Mouse (Mus musculus): Measurements from ENCODE around the gene Sh2d6.
"Not testable (repeated sequence)": the region's sequence is repeated elsewhere in the genome, so short reads cannot be mapped to it uniquely, and the experiment has no call there.

Gene Sh2d6

DNA sequence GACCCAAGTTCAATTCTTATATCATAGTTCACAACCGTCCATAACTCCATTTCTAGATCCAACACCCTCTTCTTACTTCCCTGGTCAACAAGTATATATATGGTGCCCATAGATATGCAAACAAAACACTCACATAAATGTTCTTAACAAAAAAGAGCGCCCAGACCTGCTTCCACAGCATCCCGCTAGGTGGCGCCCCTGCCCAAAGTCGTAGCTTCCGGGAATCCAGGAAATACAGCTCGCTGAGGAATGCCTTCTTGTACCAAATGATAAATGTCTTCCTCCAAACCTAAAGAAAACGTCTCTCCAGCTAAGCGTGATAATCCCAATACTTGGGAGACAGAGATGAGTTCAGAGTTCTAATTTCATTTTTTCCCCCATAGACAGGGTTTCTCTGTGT, 13.7 kb upstream of the Sh2d6 start:
- DNase-seq (ENCODE audit: low spot score): no peak

DNA sequence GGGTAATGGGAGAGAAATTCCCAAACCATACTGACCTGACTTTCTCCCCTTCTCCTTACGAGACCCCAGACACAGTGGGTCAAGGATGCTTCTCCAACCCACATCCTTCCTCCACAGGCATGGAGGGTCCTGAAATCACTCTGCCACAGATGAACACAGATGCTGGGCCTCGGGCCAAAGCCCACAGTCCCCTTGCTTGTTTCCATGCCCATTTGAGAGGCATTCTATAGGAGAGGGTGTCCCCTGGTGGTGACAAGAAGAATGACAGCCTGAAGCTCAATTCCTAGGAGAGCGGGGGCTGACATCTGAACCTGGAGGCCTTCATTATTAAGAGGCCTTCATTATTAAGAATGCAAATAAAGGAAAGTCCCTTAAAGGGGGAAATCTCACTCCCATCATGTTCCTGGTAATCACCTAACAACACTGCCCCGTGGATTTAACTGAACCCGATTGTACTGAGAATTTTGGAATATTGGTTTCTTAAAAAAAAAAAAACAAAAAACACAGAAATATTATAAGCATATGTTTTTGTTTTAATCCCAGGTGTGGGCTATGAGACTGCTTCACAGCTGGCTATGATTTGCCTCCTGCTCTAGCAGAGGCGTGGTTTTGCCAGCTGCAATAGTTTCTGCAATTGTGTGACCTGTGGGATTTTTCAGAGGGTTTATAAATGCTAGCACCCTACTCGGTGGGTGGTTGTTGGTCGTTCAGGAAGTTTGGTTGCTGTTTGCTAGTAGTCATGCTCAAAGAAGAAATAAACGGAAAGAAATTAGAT, 12.7 kb upstream of the Sh2d6 start:
- DNase-seq (ENCODE audit: low spot score): peak; percentile 54

DNA sequence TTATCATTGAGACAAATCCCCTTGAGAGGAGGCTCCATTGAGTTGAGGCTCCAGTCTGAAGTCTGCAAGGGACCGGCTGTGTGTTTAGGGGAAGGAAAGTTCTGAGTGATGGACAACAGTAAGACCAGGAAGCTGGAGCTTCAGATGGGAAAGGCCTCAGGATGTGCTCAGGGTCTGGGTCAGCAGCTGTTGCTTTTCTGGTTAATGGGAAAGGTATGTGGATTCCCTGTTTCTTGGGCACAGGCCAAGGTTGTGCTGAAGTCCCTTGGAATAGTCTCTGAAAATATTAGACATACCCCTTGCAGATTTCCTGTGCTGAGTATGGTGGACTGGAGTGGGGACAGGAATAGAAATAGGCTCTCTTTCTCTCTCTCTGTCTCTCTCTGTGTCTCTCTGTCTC, 12.0 kb upstream of the Sh2d6 start:
- DNase-seq (ENCODE audit: low spot score): not testable (repeated sequence)

DNA sequence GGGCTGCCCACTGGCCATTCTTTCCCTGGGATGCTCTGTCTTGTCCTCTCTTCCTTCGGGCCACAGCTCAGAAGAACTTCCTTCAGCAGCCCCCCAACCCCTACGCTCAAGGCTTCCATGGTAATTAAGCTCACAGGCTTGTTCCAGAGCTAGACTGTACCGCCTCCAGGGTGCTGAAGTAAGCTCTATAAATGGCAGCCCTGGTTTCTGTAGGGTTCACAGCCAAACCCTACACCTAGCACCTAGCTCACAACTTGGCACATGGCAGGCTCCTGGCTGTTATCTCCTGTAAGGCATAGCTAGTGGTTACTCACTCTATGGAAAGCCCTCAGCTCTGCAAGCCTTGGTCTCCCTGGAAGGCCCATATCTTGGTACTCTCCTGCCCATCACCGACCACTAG, 11.1 kb upstream of the Sh2d6 start:
- DNase-seq (ENCODE audit: low spot score): no peak

DNA sequence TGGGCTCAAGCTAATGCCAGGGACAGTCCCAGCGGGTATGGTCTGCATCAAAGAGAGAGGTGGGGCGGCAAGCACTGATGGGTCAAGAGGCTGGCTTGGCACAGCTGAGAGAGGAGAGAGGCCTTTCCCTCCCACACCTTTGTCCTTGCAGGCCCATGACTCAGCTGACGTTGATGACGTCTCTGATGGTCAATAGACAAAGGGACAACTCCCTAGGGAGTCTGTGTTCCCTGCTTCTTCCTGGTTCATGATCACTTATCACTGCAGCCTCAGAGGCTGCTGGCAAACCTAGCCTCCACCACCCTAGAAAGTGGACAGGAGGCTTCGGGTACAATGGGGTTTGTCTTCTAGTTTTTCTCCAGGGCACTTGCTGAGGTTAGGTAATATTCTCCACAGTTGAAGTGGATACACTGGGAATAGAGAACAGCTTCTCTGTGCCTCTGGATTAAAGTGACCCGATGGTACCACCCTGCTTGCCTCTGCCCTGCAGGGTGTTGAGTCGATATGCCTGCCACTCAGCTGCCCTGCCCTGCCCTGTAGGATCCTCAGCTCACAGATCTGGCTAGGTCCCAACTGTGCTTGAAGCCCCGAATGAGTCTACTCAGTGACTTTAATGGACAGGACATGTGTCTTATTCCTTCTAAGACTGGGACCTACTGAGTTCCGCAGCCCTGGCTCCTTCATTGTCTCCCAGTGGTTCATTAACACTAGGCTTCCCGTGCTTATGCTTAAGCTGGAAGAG, 7.1 kb upstream of the Sh2d6 start:
- DNase-seq (ENCODE audit: low spot score): no peak

DNA sequence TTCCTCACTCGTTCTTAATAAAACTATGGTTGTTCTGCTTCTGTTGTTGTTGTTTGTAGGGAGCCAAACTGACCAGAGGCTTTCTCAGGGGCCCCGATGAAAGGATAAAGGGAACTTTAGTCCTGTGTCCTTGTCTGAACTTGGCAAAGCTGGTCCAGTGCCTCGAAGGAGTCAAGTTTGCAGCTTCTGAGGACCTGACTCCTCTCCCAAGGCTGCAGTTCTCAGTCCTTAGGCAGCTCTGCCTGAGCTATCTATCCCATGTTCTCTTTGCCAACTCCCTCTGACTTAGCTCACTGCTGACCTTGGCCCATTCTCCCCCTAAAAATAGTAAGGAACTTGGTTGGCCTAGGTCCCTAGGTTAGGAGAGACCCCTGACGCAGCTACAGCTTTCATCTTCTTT, 5.6 kb upstream of the Sh2d6 start:
- no peak for DNase-seq (ENCODE audit: low spot score)

DNA sequence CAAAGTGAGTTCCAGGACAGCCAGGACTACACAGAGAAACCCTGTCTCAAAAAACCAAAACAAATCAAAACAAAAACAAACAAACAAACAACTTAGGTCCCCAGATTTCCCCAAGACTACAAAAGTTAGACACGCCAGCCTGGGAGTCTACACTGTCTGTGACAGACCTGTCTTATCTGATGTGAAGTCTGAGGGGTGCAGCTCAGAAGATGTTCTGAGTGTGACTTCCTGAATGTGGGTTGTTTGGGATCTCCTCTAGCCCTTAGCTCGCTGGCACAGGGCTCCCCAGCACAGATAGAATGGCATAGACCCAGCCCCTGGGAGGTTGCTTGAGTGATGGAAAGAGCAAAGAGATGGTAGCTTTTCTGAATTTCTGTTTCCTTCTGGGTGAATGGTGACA, 2.7 kb upstream of the Sh2d6 start:
- DNase-seq (ENCODE audit: low spot score): no peak

GRCm38 (mm10) chr6:72523222-72523621, 1.7 kb upstream of the Sh2d6 start:
- DNase-seq (ENCODE audit: low spot score): no peak

DNA sequence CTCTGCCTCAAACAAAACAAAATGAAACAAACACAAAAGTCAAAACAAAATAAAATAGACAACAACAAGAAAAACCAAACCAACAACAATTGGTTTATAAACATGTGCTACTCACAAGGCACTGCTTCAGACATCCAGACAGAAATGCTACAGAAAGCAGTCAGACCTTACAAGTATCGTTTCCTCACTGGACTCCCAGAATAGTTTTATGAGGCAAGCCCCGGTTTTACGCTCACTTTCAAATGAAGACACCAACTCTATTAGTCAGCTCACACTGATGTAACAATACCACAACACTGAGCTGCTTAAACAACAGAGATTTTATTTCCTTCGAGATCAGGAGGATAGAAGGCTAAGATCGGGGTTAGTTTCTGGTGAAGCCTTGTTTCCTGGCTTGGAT, 781 bp upstream of the Sh2d6 start:
- no peak for DNase-seq (ENCODE audit: low spot score)

DNA sequence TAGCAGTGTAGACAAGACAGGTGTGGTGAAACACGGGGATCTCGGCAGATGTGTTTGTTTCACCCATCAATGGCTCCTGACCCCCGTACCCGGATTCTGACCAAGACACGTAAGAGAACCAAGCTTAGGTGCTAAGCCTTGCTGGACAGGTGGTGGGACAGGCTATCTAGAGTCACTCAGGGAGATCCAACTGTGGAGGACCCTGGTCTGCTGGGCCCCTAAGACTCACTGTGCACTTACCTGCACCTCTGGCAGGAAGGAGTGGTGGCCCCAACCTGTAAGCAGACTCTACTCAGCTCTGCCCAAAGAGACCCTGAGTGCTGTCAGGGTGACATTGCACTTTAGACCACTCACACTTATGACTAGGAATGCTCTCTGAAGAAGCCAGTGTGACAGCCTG, 603 bp downstream of the Sh2d6 start:
- no peak for DNase-seq (ENCODE audit: low spot score)

GRCm38 (mm10) chr6:72519892-72520663, 1.4 kb downstream of the Sh2d6 start:
- DNase-seq (ENCODE audit: low spot score): no peak

- no peak for DNase-seq (ENCODE audit: low spot score)
These were observed 2.2 kb downstream of the Sh2d6 start for GRCm38 (mm10) chr6:72519303-72519702.

GRCm38 (mm10) chr6:72518842-72519241, 2.7 kb downstream of the Sh2d6 start:
- no peak for DNase-seq (ENCODE audit: low spot score)

GRCm38 (mm10) chr6:72515644-72516043, 5.9 kb downstream of the Sh2d6 start:
- no peak for DNase-seq (ENCODE audit: low spot score)

- DNase-seq (ENCODE audit: low spot score): no peak
These were observed 8.5 kb downstream of the Sh2d6 start for GRCm38 (mm10) chr6:72513071-72513440.

DNA sequence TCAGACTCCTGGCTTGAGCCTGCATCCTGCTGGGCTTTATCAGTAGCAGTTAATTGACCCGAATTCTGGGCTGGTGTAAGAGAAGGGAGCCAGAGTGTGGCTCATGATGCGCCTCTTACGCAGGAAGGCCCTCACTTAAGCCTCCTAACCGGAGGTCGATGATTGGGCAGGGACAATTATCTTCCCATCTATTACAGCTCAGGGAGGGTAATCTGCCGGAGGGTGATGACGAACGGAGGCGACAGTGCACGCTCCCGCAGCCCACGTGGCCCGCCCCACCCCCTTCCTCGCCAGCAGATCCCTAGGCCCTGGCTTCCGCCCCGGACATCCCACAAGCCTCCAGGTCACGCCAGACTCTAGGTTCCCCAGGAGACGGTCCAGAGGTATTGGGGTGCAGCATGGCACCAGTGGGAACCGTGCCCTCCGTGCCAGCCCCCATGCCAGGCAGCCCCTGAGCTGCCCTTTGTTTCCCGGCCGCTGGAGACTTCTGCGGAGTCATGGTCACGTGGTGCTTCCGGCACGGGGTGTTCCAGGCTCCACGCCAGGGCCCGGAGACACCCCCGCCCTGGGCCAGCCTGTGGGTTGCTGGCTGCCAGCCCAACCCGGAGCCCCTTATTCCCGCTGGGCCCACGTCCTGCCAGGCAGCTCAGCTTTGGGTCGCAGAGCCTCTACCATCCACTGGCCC, 9.0 kb downstream of the Sh2d6 start:
- DNase-seq (ENCODE audit: low spot score): peak; percentile 89

DNA sequence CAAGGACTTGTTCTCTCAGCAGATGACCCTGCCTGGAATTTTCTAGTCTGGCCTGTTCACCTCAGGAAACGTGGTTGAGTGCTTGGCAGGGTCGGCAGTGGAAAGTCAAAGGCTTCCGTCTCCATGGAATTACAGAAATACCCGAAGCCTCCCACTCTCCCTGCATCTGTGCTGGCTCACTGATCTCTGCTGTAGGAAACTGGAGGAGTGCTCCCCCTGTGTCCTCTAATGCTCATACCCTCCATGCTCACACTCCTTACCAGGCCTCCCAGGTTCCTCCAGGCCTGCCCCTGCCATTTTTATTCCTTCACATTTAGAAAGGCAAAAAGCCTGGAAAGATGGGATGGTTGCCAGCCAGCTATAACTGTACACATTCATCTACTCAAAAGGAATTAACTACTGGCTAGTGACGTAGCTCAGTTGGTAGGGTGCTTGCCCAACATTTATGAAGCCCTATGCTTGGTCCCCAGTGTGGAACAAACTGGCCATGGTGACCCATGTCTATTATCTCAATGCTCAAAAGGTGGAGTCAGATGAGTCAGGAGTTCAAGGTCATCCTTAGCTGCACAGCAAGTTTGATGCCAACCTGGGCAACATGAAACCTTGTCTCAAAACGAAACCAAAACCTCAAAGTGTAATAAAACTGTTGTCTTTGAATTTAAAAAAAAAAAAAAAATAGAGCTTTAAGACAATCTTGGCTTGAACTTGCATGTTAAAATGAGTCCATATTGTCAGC, 10.7 kb downstream of the Sh2d6 start:
- no peak for DNase-seq (ENCODE audit: low spot score)

DNA sequence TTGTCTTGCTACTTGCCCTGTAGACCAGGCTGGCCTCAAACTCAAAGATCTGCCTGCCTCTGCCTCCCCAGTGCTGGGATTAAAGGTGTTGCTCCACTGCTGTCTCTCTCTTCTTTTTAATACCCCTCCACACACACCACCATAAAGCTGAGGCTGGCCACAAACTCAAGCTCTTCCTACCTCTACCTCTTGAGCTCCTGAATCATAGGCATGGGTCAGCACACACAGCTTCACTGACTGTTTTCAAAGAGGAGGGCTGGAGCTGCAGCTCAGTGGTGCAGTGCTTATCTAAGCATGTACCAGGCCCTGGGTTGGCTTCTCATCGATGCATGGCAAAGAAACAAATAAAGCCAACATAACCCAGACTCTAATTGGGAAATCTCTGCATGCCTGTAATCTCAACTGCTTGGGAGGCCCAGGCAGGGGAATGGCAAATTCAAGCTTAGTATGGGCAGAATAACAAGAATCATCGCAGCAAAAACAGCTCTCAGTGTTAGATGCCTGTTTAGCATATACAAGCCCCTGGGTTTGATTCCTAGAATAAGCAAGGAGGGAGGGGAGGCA, 11.6 kb downstream of the Sh2d6 start:
- DNase-seq (ENCODE audit: low spot score): no peak

DNA sequence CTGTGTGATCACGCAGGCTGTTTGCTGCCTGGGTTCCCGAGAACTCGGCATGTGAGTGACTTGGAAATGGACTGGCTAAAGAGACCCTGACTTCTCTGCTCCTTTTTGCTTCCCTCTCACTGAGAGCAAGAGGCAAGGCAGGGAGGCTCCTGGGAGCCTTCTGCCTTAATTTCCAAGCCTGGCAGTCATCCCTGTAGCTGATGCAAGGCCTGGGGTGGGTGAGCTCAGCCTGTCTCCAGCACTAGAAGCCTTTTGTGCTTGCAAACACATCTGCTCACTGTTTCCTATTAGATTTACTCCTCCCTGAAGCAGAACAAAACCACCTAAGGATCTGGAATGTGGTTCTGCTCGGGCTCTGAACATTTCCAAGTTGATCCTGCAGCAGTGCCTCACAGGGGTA, 12.9 kb downstream of the Sh2d6 start:
- DNase-seq (ENCODE audit: low spot score): no peak

- DNase-seq (ENCODE audit: low spot score): no peak
These were observed 15.4 kb downstream of the Sh2d6 start for GRCm38 (mm10) chr6:72506104-72506503.

- DNase-seq (ENCODE audit: low spot score): no peak
These were observed 17.6 kb downstream of the Sh2d6 start for GRCm38 (mm10) chr6:72503939-72504338.
